Mouse (Mus musculus) small intestine, adult 2 months (tissue): ENCODE data around the gene Adgra1.

ENCODE experiments used
- CTCF ChIP-seq: fragments of 200-500 bp; IDR thresholded peaks from 2 replicates; pipeline ENCODE4 v1.5.1; 2012; ENCODE audit warnings: low read depth, mild to moderate bottlenecking, control low read depth, inconsistent platforms, low read length, moderate library complexity, mixed read lengths; ENCODE audit not compliant: insufficient replicate concordance, insufficient read length; ENCODE audit errors: extremely low read depth
- POLR2A ChIP-seq: fragments of 200-500 bp; IDR thresholded peaks from 2 replicates; pipeline ENCODE4 v1.6.1; 2012; ENCODE audit warnings: low read depth, mild to moderate bottlenecking, control low read depth, inconsistent platforms, low read length, moderate library complexity

DNA sequence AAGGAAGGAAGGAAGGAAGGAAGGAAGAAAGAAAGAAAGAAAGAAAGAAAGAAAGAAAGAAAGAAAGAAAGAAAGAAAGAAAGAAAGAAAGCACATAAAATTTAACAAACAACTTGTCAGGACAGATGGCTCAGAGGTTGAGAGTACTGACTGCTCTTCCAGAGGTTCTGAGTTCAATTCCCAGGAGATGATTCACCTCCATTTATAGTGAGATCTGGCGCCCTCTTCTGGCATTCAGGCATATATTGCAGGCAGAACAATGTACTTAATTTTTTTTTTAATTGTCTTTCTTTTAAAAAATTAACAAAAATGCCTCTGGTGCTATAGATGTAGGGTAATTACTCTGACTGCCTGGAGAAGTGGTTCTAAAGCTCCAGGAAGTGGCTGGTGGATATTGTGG is 82.4 kb downstream of the Adgra1 start:
- TF ChIP-seq CTCF (no peak), POLR2A (no peak)
